Comparison of ENCODE assay signal across 11 mouse cellular contexts in the genomic region with DNA sequence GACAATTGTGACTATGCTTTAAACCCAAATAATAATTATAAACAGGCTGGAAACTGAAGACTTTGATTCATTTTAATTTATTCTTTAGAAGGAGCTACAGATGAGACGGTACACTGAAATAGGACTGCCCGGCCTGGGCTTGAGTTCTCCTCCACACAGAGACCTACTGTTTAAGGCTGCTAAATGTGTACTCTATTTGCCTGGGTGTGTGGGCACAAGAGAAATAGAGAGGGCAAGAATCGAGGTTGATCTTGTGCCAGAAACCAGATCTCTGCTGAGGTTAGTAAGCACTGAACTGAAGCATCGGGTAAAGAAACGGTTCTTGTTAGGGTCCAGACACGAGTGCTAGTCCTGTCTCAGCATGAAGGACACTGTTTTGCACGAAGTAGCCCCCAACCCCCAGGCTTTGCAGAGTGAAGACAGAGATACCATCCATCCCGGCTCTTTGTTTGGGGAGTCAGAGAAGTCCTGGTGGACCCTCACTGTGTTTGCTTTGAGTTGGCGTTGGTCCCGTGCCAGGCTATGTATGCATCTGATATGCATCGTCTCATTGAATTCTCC.
DNase-seq lines count a peak whose midpoint lies in the region; ATAC-seq and TF ChIP-seq lines count a peak whose summit lies in the region.
"Had no signal": no experiment of that assay in that cellular context is flagged by ENCODE, and none has a peak within 500 bp of the region (broad histone marks: within the 10 kb centered on the region; RNA-seq: fewer than 3 reads in every experiment).

No protein-coding gene starts in this region.

- ATAC-seq in lung, embryonic 15.5 days (ENCODE audit: borderline replicate concordance, extremely low read depth, low FRiP score, low TSS enrichment), result no peak
- ATAC-seq in embryonic facial prominence, embryonic 12.5 days (ENCODE audit: insufficient number of reproducible peaks, insufficient read depth, low FRiP score, low TSS enrichment), result no peak
- ATAC-seq in limb, embryonic 15.5 days (ENCODE audit: insufficient number of reproducible peaks, low FRiP score, low TSS enrichment, low read depth), result no peak
- ATAC-seq in inflammation-experienced regulatory T-cells, adult 6 months, result no peak
- ATAC-seq: liver, embryonic 12.5 days had no signal

- TF ChIP-seq CTCF in heart, adult 2 months (IDR thresholded peaks at IDR 0.05), result no peak

- no peak for TF ChIP-seq EP300 in heart, adult 2 months (IDR thresholded peaks at IDR 0.05; ENCODE audit: insufficient read depth, low read depth, low read length)

- DNase-seq in heart, adult 2 months, result no peak
- no peak for DNase-seq in heart, postnatal 25 days (ENCODE audit: low spot score)
- DNase-seq in lung, postnatal 14 days, result no peak
- no peak for DNase-seq in spleen, postnatal 10 days (ENCODE audit: low spot score in 2 of 2)
- DNase-seq: kidney, adult 9 months; thymus, postnatal 25 days had no signal

- H3K4me3 ChIP-seq in heart, adult 2 months, result no peak overlapping the region; the same call in 1 of the 2 replicates
- H3K4me3 ChIP-seq in lung, embryonic 15.5 days, result no peak overlapping the region
- no peak overlapping the region for H3K4me3 ChIP-seq in embryonic facial prominence, embryonic 12.5 days
- H3K4me3 ChIP-seq in limb, embryonic 15.5 days, result no peak overlapping the region
- H3K4me3 ChIP-seq: liver, embryonic 12.5 days had no signal

- no peak overlapping the region for H3K4me2 ChIP-seq in lung, embryonic 15.5 days
- H3K4me2 ChIP-seq in embryonic facial prominence, embryonic 12.5 days (replicated peaks), result no peak overlapping the region
- no peak overlapping the region for H3K4me2 ChIP-seq in limb, embryonic 15.5 days
- H3K4me2 ChIP-seq: liver, embryonic 12.5 days had no signal

- peak overlapping the region; percentile 39 for H3K27ac ChIP-seq in heart, adult 2 months
- peak overlapping the region; percentile 40 for H3K27ac ChIP-seq in lung, embryonic 15.5 days
- peak overlapping the region; percentile 71 for H3K27ac ChIP-seq in embryonic facial prominence, embryonic 12.5 days
- H3K27ac ChIP-seq in limb, embryonic 15.5 days, result peak overlapping the region; percentile 78
- H3K27ac ChIP-seq: liver, embryonic 12.5 days had no signal

- 72% methylated on average over 11 of the region's 11 CpGs for WGBS in heart, adult 2 months
- WGBS in lung, embryonic 15.5 days, result 35% methylated on average over 11 of the region's 11 CpGs
- 44% methylated on average over 11 of the region's 11 CpGs for WGBS in embryonic facial prominence, embryonic 12.5 days
- WGBS in limb, embryonic 15.5 days, result 58% methylated on average over 11 of the region's 11 CpGs

- peaks cover 2% of the 10 kb centered on the region for H3K36me3 ChIP-seq in heart, adult 2 months (ENCODE audit: control insufficient read depth, insufficient read depth, low read length)
- H3K36me3 ChIP-seq in lung, embryonic 15.5 days, result no peaks in the 10 kb centered on the region
- no peaks in the 10 kb centered on the region for H3K36me3 ChIP-seq in embryonic facial prominence, embryonic 12.5 days
- H3K36me3 ChIP-seq in limb, embryonic 15.5 days, result no peaks in the 10 kb centered on the region
- H3K36me3 ChIP-seq: liver, embryonic 12.5 days had no signal

- no peak for TF ChIP-seq POLR2A in heart, adult 2 months (IDR thresholded peaks at IDR 0.05; ENCODE audit: insufficient read depth, low read depth, low read length)

- H3K4me1 ChIP-seq in heart, adult 2 months (ENCODE audit: control insufficient read depth, insufficient read depth, low read length), result peaks cover 7% of the 10 kb centered on the region
- H3K4me1 ChIP-seq in lung, embryonic 15.5 days, result peaks cover 60% of the 10 kb centered on the region
- H3K4me1 ChIP-seq in embryonic facial prominence, embryonic 12.5 days, result peaks cover 58% of the 10 kb centered on the region
- peaks cover 51% of the 10 kb centered on the region for H3K4me1 ChIP-seq in limb, embryonic 15.5 days

- peaks cover 5% of the 10 kb centered on the region for H3K79me2 ChIP-seq in heart, adult 2 months (replicated peaks; ENCODE audit: control insufficient read depth, insufficient read depth, low read length)

- H3K9me3 ChIP-seq in lung, embryonic 15.5 days, result no peaks in the 10 kb centered on the region
- H3K9me3 ChIP-seq in embryonic facial prominence, embryonic 12.5 days, result no peaks in the 10 kb centered on the region
- H3K9me3 ChIP-seq in limb, embryonic 15.5 days, result no peaks in the 10 kb centered on the region
- H3K9me3 ChIP-seq: liver, embryonic 12.5 days had no signal

- no peaks in the 10 kb centered on the region for H3K27me3 ChIP-seq in heart, adult 2 months (ENCODE audit: control insufficient read depth, insufficient read depth, low read length)
- H3K27me3 ChIP-seq in lung, embryonic 15.5 days, result no peaks in the 10 kb centered on the region
- H3K27me3 ChIP-seq in embryonic facial prominence, embryonic 12.5 days, result no peaks in the 10 kb centered on the region
- no peaks in the 10 kb centered on the region for H3K27me3 ChIP-seq in limb, embryonic 15.5 days
- H3K27me3 ChIP-seq: liver, embryonic 12.5 days had no signal

- no peak overlapping the region for H3K9ac ChIP-seq in heart, adult 2 months (ENCODE audit: low read depth, low read length)
- H3K9ac ChIP-seq in lung, embryonic 15.5 days, result no peak overlapping the region
- H3K9ac ChIP-seq in embryonic facial prominence, embryonic 12.5 days, result no peak overlapping the region
- H3K9ac ChIP-seq in limb, embryonic 15.5 days, result no peak overlapping the region
- H3K9ac ChIP-seq: liver, embryonic 12.5 days had no signal

- intact Hi-C loops in heart, adult 2 months (cut with DNase I), result loop anchor here (5.0 kb wide), 1 partner anchor 36 kb away; no protein-coding TSS in a partner anchor
- intact Hi-C loops in heart, postnatal 25 days (cut with DNase I), result no loop called here
